Mouse (Mus musculus) MEL-GATA-1-ER (cell line): Measurements from ENCODE around the gene Ncstn.

ENCODE experiments used
- DNase-seq: peaks from one replicate; pipeline ENCODE4 v3.0.0-alpha.2; 2012; ENCODE audit warnings: low read depth; ENCODE audit errors: extremely low read depth

Ncstn gene

GRCm38 (mm10) chr1:172028394-172029275, 54.0 kb downstream of the Ncstn start, which contains the start of gene Vangl2:
Gene Vangl2, minus strand, starts transcription at chr1:172028444.
- no peak for DNase-seq

DNA sequence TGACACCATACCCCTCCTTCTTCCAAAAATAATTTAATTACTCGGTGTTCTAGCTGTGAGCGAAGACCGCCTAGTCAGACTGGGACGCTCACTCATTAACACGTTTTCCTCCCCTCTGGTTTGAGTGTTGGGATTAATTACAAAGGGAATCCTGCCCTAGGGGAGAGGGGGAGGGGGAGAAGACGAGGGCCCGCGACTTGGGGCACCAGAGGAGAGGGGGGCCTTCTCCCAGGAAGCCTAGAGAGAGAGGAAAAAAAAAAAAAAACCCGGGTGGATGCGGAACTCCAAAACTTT, 54.8 kb downstream of the Ncstn start:
- no peak for DNase-seq

- DNase-seq: no peak
These were observed 55.4 kb downstream of the Ncstn start for GRCm38 (mm10) chr1:172027010-172027808.

- no peak for DNase-seq
These were observed 56.2 kb downstream of the Ncstn start for GRCm38 (mm10) chr1:172026201-172026901.

DNA sequence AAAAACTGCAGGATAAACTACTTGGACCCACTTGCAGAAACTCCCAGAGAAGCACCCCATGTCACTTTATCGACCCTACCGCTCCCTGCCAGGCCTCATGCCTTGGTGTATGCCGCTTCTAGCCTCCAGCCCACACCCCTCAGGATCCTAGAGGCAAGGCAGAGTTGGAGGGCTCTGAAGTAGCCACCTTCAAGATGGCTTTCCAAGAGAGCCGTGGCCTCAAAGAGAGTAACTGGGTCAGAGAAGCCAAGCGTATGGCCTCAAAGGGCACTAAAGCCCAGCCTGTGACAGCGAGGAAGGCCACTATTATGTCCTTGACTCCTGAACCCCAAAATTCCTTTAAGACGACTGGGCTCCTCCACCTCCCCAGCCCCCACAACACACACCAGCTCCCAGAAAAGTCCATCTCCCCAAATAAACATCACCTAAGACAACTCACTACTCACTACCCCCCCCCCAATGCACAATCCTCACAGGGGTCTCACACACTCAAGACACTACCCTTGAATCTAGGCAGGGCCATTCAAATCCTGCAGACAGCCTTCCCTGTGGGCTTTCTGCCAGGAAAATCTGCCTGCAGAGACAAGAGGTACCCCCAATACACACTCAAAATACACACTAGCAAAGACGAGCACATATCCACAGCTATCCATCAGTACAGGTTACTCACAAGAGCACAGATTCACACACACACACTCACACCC, 57.2 kb downstream of the Ncstn start:
- no peak for DNase-seq

GRCm38 (mm10) chr1:172024140-172024895, 58.3 kb downstream of the Ncstn start:
- no peak for DNase-seq

- no peak for DNase-seq
These were observed 62.6 kb downstream of the Ncstn start for GRCm38 (mm10) chr1:172019863-172020521.

- no peak for DNase-seq
These were observed 63.3 kb downstream of the Ncstn start for GRCm38 (mm10) chr1:172019339-172019738.

GRCm38 (mm10) chr1:172018336-172019311, 64.0 kb downstream of the Ncstn start:
- DNase-seq: no peak

- DNase-seq: no peak
These were observed 65.0 kb downstream of the Ncstn start for GRCm38 (mm10) chr1:172017517-172018070.

DNA sequence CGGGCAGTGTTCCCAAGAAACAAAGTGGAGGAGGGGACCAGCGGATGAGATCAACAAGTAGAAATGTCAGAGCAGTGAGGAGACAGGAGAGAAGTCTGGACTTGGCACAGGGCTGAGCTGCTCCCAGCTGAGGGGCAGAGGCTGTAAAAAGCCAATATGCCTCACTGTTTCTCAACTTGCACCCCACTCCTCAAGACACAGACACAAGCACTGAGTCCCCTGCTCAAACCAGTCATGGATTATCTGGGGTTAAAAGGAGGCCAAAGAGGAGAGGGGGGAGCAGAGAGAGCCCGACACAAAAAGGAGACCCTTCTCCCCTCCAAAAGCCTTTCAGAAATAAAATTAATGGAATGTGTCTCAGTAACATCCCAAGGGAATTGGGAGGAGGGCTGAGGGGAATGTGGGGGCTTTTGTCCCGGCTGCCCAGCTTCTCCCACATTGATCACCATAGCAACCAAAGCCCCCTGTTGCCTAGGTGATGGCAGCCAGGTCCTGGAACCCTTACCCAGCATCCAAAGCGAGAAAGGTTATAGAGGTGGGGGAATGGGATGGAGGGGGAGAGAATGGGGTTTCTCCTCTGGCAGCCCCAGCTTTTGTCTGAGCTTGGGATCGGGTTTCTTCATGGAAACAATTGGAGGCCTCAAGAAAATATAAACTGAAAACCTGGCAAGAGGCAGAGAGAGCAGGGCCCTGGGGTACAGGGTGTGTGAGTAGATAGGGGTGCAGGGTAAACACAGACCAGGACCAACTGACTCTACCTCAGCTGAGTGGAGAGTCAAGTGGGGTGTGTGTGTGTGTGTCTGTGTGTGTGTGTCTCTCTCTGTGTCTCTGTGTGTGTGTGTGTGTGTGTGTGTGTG, 65.7 kb downstream of the Ncstn start:
- DNase-seq: no peak

- DNase-seq: no peak
These were observed 66.6 kb downstream of the Ncstn start for GRCm38 (mm10) chr1:172016031-172016430.
